Mouse (Mus musculus): ENCODE data around the gene Gria1. TPM values are rescaled to one million over a fixed set of nuclear protein-coding genes. Genes with fewer than 3 reads are reported as not detected.

Gria1 gene
- total RNA-seq, 1 experiment from 2014 or later, result not detected

GRCm38 (mm10) chr11:57214079-57214478 lies 202.9 kb downstream of the Gria1 start:
- no peak for ATAC-seq (replicated peaks in 1 of 2; ENCODE audit: insufficient read depth in 1 of 2, low FRiP score in 2 of 2, low TSS enrichment in 1 of 2, low read depth in 1 of 2, poor library complexity in 2 of 2, severe bottlenecking in 2 of 2)

GRCm38 (mm10) chr11:57214583-57214982 lies 203.4 kb downstream of the Gria1 start:
- ATAC-seq (replicated peaks in 1 of 2; ENCODE audit: insufficient read depth in 1 of 2, low FRiP score in 2 of 2, low TSS enrichment in 1 of 2, low read depth in 1 of 2, poor library complexity in 2 of 2, severe bottlenecking in 2 of 2), result no peak

GRCm38 (mm10) chr11:57222797-57223569 lies 211.8 kb downstream of the Gria1 start:
- no peak for ATAC-seq (replicated peaks in 1 of 2; ENCODE audit: insufficient read depth in 1 of 2, low FRiP score in 2 of 2, low TSS enrichment in 1 of 2, low read depth in 1 of 2, poor library complexity in 2 of 2, severe bottlenecking in 2 of 2)

GRCm38 (mm10) chr11:57235446-57235845 lies 224.3 kb downstream of the Gria1 start:
- ATAC-seq (replicated peaks in 1 of 2; ENCODE audit: insufficient read depth in 1 of 2, low FRiP score in 2 of 2, low TSS enrichment in 1 of 2, low read depth in 1 of 2, poor library complexity in 2 of 2, severe bottlenecking in 2 of 2), result no peak

GRCm38 (mm10) chr11:57236431-57236830 lies 225.2 kb downstream of the Gria1 start:
- ATAC-seq (replicated peaks in 1 of 2; ENCODE audit: insufficient read depth in 1 of 2, low FRiP score in 2 of 2, low TSS enrichment in 1 of 2, low read depth in 1 of 2, poor library complexity in 2 of 2, severe bottlenecking in 2 of 2), result no peak

- ATAC-seq (replicated peaks in 1 of 2; ENCODE audit: insufficient read depth in 1 of 2, low FRiP score in 2 of 2, low TSS enrichment in 1 of 2, low read depth in 1 of 2, poor library complexity in 2 of 2, severe bottlenecking in 2 of 2), result no peak
Observed at GRCm38 (mm10) chr11:57239758-57240157, 228.6 kb downstream of the Gria1 start.

GRCm38 (mm10) chr11:57243835-57244234 lies 232.6 kb downstream of the Gria1 start:
- no peak for ATAC-seq (replicated peaks in 1 of 2; ENCODE audit: insufficient read depth in 1 of 2, low FRiP score in 2 of 2, low TSS enrichment in 1 of 2, low read depth in 1 of 2, poor library complexity in 2 of 2, severe bottlenecking in 2 of 2)

GRCm38 (mm10) chr11:57244543-57244942 lies 233.4 kb downstream of the Gria1 start:
- ATAC-seq (replicated peaks in 1 of 2; ENCODE audit: insufficient read depth in 1 of 2, low FRiP score in 2 of 2, low TSS enrichment in 1 of 2, low read depth in 1 of 2, poor library complexity in 2 of 2, severe bottlenecking in 2 of 2), result no peak

GRCm38 (mm10) chr11:57248870-57249269 lies 237.7 kb downstream of the Gria1 start:
- no peak for ATAC-seq (replicated peaks in 1 of 2; ENCODE audit: insufficient read depth in 1 of 2, low FRiP score in 2 of 2, low TSS enrichment in 1 of 2, low read depth in 1 of 2, poor library complexity in 2 of 2, severe bottlenecking in 2 of 2)

- no peak for ATAC-seq (replicated peaks in 1 of 2; ENCODE audit: insufficient read depth in 1 of 2, low FRiP score in 2 of 2, low TSS enrichment in 1 of 2, low read depth in 1 of 2, poor library complexity in 2 of 2, severe bottlenecking in 2 of 2)
Observed at GRCm38 (mm10) chr11:57250129-57250528, 238.9 kb downstream of the Gria1 start.

GRCm38 (mm10) chr11:57271687-57272086 lies 260.5 kb downstream of the Gria1 start:
- ATAC-seq (replicated peaks in 1 of 2; ENCODE audit: insufficient read depth in 1 of 2, low FRiP score in 2 of 2, low TSS enrichment in 1 of 2, low read depth in 1 of 2, poor library complexity in 2 of 2, severe bottlenecking in 2 of 2), result no peak

GRCm38 (mm10) chr11:57274687-57275086 lies 263.5 kb downstream of the Gria1 start:
- no peak for ATAC-seq (replicated peaks in 1 of 2; ENCODE audit: insufficient read depth in 1 of 2, low FRiP score in 2 of 2, low TSS enrichment in 1 of 2, low read depth in 1 of 2, poor library complexity in 2 of 2, severe bottlenecking in 2 of 2)

GRCm38 (mm10) chr11:57278056-57278455 lies 266.9 kb downstream of the Gria1 start:
- no peak for ATAC-seq (replicated peaks in 1 of 2; ENCODE audit: insufficient read depth in 1 of 2, low FRiP score in 2 of 2, low TSS enrichment in 1 of 2, low read depth in 1 of 2, poor library complexity in 2 of 2, severe bottlenecking in 2 of 2)

- ATAC-seq (replicated peaks in 1 of 2; ENCODE audit: insufficient read depth in 1 of 2, low FRiP score in 2 of 2, low TSS enrichment in 1 of 2, low read depth in 1 of 2, poor library complexity in 2 of 2, severe bottlenecking in 2 of 2), result no peak
Observed at GRCm38 (mm10) chr11:57286119-57286518, 274.9 kb downstream of the Gria1 start.

- ATAC-seq (replicated peaks in 1 of 2; ENCODE audit: insufficient read depth in 1 of 2, low FRiP score in 2 of 2, low TSS enrichment in 1 of 2, low read depth in 1 of 2, poor library complexity in 2 of 2, severe bottlenecking in 2 of 2), result no peak
Observed at GRCm38 (mm10) chr11:57297376-57297775, 286.2 kb downstream of the Gria1 start.

GRCm38 (mm10) chr11:57298263-57298662 lies 287.1 kb downstream of the Gria1 start:
- no peak for ATAC-seq (replicated peaks in 1 of 2; ENCODE audit: insufficient read depth in 1 of 2, low FRiP score in 2 of 2, low TSS enrichment in 1 of 2, low read depth in 1 of 2, poor library complexity in 2 of 2, severe bottlenecking in 2 of 2)

- ATAC-seq (replicated peaks in 1 of 2; ENCODE audit: insufficient read depth in 1 of 2, low FRiP score in 2 of 2, low TSS enrichment in 1 of 2, low read depth in 1 of 2, poor library complexity in 2 of 2, severe bottlenecking in 2 of 2), result no peak
Observed at GRCm38 (mm10) chr11:57298665-57299064, 287.5 kb downstream of the Gria1 start.

- no peak for ATAC-seq (replicated peaks in 1 of 2; ENCODE audit: insufficient read depth in 1 of 2, low FRiP score in 2 of 2, low TSS enrichment in 1 of 2, low read depth in 1 of 2, poor library complexity in 2 of 2, severe bottlenecking in 2 of 2)
Observed at GRCm38 (mm10) chr11:57303602-57304001, 292.4 kb downstream of the Gria1 start.

GRCm38 (mm10) chr11:57306116-57306515 lies 294.9 kb downstream of the Gria1 start:
- ATAC-seq (replicated peaks in 1 of 2; ENCODE audit: insufficient read depth in 1 of 2, low FRiP score in 2 of 2, low TSS enrichment in 1 of 2, low read depth in 1 of 2, poor library complexity in 2 of 2, severe bottlenecking in 2 of 2), result no peak

Measured in hematopoietic stem cell, adult 5-6 weeks (primary cell).